24 mouse cellular contexts compared by ENCODE assay signal in genomic region chr1:123542496-123542895, GRCm38 (mm10).
DNase-seq lines count a peak whose midpoint lies in the region; ATAC-seq and TF ChIP-seq lines count a peak whose summit lies in the region.
"Had no signal": no experiment of that assay in that cellular context is flagged by ENCODE, and none has a peak within 500 bp of the region (broad histone marks: within the 10 kb centered on the region; RNA-seq: fewer than 3 reads in every experiment).

No protein-coding gene starts in this region.

- H3K36me3 ChIP-seq in kidney, adult 2 months (ENCODE audit: control insufficient read depth, insufficient read depth, low read length), result no peaks in the 10 kb centered on the region
- H3K36me3 ChIP-seq in kidney, embryonic 16.5 days (ENCODE audit: insufficient read depth, low read length), result no peaks in the 10 kb centered on the region
- no peaks in the 10 kb centered on the region for H3K36me3 ChIP-seq in liver, embryonic 11.5 days (ENCODE audit: control insufficient read depth, insufficient read depth, low read length)
- H3K36me3 ChIP-seq: embryonic facial prominence, embryonic 10.5 days; embryonic facial prominence, embryonic 12.5 days; forebrain, embryonic 15.5 days; G1E had no signal

- H3K9me3 ChIP-seq in kidney, embryonic 16.5 days (ENCODE audit: low read length), result no peaks in the 10 kb centered on the region
- H3K9me3 ChIP-seq in liver, embryonic 11.5 days (ENCODE audit: control insufficient read depth, low read length), result no peaks in the 10 kb centered on the region
- H3K9me3 ChIP-seq: embryonic facial prominence, embryonic 10.5 days; embryonic facial prominence, embryonic 12.5 days; forebrain, embryonic 13.5 days; forebrain, embryonic 15.5 days had no signal

- DNase-seq in kidney, adult 9 months, result peak; percentile 0
- no peak for DNase-seq in kidney, adult 2 months
- no peak for DNase-seq in kidney, adult 18-20 months
- no peak for DNase-seq in liver, embryonic 11.5 days (ENCODE audit: low spot score)
- DNase-seq in liver, result no peak
- DNase-seq: adrenal gland, adult 8-10 months; adrenal gland, postnatal 14 days; adrenal gland, postnatal 36 days; B cell, adult 2 months; cerebellum, adult 11-12 months; cerebellum, adult 2 months; cerebellum, adult 9-10 months; cerebellum, postnatal 10 days; cerebellum, postnatal 25 days had no signal

- TF ChIP-seq CTCF in kidney, adult 2 months (conservative IDR thresholded peaks at IDR 0.05; ENCODE audit: insufficient read depth, insufficient read length, low read depth, low read length), result no peak

- H3K4me2 ChIP-seq in kidney, embryonic 16.5 days (replicated peaks; ENCODE audit: low read depth, low read length), result no peak overlapping the region
- no peak overlapping the region for H3K4me2 ChIP-seq in liver, embryonic 11.5 days
- H3K4me2 ChIP-seq: embryonic facial prominence, embryonic 12.5 days; forebrain, embryonic 13.5 days; forebrain, embryonic 15.5 days had no signal

- H3K27me3 ChIP-seq in kidney, adult 2 months (replicated peaks; ENCODE audit: control insufficient read depth, insufficient read depth, low read length), result no peaks in the 10 kb centered on the region
- H3K27me3 ChIP-seq in kidney, embryonic 16.5 days (ENCODE audit: insufficient read depth, low read length), result no peaks in the 10 kb centered on the region
- no peaks in the 10 kb centered on the region for H3K27me3 ChIP-seq in liver, embryonic 11.5 days (replicated peaks; ENCODE audit: control insufficient read depth, insufficient read depth, low read length)
- H3K27me3 ChIP-seq: CH12.LX; embryonic facial prominence, embryonic 12.5 days; forebrain, embryonic 13.5 days; forebrain, embryonic 15.5 days; Patski had no signal

- H3K4me3 ChIP-seq in kidney, adult 2 months (ENCODE audit: insufficient read depth, low read depth, low read length), result no peak overlapping the region
- no peak overlapping the region for H3K4me3 ChIP-seq in kidney, embryonic 16.5 days (ENCODE audit: low read length)
- no peak overlapping the region for H3K4me3 ChIP-seq in liver, embryonic 11.5 days (ENCODE audit: low read depth, low read length)
- H3K4me3 ChIP-seq: embryonic facial prominence, embryonic 10.5 days; embryonic facial prominence, embryonic 12.5 days; forebrain, embryonic 13.5 days; forebrain, embryonic 15.5 days had no signal

- H3K27ac ChIP-seq in kidney, adult 2 months (ENCODE audit: insufficient read depth, low read depth, low read length), result no peak overlapping the region
- no peak overlapping the region for H3K27ac ChIP-seq in kidney, embryonic 16.5 days (ENCODE audit: low read length)
- H3K27ac ChIP-seq in liver, embryonic 11.5 days (ENCODE audit: low read depth, low read length), result no peak overlapping the region
- H3K27ac ChIP-seq: embryonic facial prominence, embryonic 10.5 days; embryonic facial prominence, embryonic 12.5 days; forebrain, embryonic 13.5 days; forebrain, embryonic 15.5 days had no signal

- 33% methylated on average over 1 of the region's 1 CpGs for WGBS in kidney, adult 2 months
- 56% methylated on average over 1 of the region's 1 CpGs for WGBS in kidney, embryonic 16.5 days
- 63% methylated on average over 1 of the region's 1 CpGs for WGBS in liver, embryonic 11.5 days

- no peaks in the 10 kb centered on the region for H3K4me1 ChIP-seq in kidney, adult 2 months (ENCODE audit: control insufficient read depth, insufficient read depth, low read length)
- no peaks in the 10 kb centered on the region for H3K4me1 ChIP-seq in kidney, embryonic 16.5 days (ENCODE audit: insufficient read depth, low read length)
- H3K4me1 ChIP-seq in liver, embryonic 11.5 days (replicated peaks; ENCODE audit: control insufficient read depth, insufficient read depth, low read length), result no peaks in the 10 kb centered on the region
- H3K4me1 ChIP-seq: embryonic facial prominence, embryonic 10.5 days; embryonic facial prominence, embryonic 12.5 days; forebrain, embryonic 13.5 days; forebrain, embryonic 15.5 days had no signal

- no peak for TF ChIP-seq POLR2A in kidney, adult 2 months (IDR thresholded peaks at IDR 0.05; ENCODE audit: low read depth, low read length)

- peak; percentile 70; the same call in 1 of the 2 replicates for ATAC-seq in kidney, embryonic 16.5 days (ENCODE audit: low FRiP score, low TSS enrichment)
- ATAC-seq in liver, embryonic 11.5 days (replicated peaks; ENCODE audit: low FRiP score), result peak; percentile 51; the same call in 1 of the 2 replicates
- ATAC-seq: activated CD4-positive, CD25-positive, alpha-beta regulatory T cell, adult 4 months; CD4-positive, CD25-positive, alpha-beta regulatory T cell, adult 4 months; forebrain, embryonic 13.5 days; forebrain, embryonic 15.5 days; Patski had no signal

- no peak overlapping the region for H3K9ac ChIP-seq in kidney, embryonic 16.5 days (replicated peaks; ENCODE audit: low read length)
- no peak overlapping the region for H3K9ac ChIP-seq in liver, embryonic 11.5 days (ENCODE audit: low read depth, low read length)
- H3K9ac ChIP-seq: embryonic facial prominence, embryonic 12.5 days; forebrain, embryonic 13.5 days; forebrain, embryonic 15.5 days had no signal
